Mouse (Mus musculus) cerebellum, adult 2 months (tissue): ENCODE measurements around the gene Fbxo41.

Experiments used
- CTCF ChIP-seq: fragments of 200-500 bp; IDR thresholded peaks from 2 replicates; pipeline ENCODE4 v1.5.1; 2011; ENCODE audit warnings: low read depth, mild to moderate bottlenecking, control low read depth, low read length, moderate library complexity, borderline replicate concordance; ENCODE audit not compliant: insufficient read depth
- POLR2A ChIP-seq: fragments of 200-500 bp; IDR thresholded peaks from 2 replicates; pipeline ENCODE4 v1.6.1; 2011; ENCODE audit warnings: low read length, control low read depth, borderline replicate concordance; ENCODE audit not compliant: insufficient read depth

DNA sequence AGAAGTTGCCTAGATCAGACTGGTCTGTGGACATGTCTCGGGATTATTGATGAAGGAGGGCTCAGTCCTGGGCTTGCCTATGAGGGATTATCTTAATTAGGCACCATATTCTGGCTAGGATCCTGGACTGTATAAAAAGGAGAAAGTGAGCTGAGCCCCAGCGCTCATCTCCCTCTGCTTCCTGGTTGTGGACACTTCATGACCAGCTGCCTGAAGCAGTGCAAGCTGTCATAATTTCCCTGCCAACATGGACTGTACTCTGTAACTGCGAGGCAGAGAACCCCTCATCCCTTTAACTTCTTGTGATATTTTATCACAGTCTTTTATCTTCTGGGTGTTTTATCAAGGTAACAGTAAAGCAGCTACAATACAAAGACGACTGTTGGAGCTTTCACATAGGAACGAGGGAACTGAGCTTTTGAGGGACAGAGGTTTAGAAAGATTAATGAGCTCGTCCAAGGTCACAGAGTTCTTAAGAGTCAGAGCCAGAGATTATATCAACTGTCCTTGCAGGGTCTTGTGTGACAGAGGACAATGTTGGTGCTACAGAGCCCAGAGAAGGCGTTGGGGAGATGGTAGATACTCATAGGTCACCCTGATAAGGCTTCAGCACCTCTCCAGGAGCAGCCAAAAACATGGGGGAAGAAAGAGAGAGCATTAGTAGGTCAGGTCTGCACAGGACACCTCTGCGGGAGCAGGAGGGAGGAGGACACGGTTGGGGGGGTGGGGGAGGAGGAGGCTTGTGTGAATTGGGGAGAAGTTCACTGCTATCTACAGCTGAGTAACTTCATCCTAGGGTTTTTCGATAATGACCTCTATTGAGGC is 40.8 kb upstream of the Fbxo41 start:
- TF ChIP-seq CTCF (no peak), POLR2A (no peak)
